Mouse (Mus musculus): ENCODE measurements at regions not wholly inside any gene's neighbourhood (a gene's known extent, or its start where the extent isn't known, plus 50 kb on each side); places are given as distances from the start of the nearest gene placed in this dataset.

- no peak for DNase-seq (ENCODE audit: low read depth, low spot score)
- Histone ChIP-seq H3K79me2 (ENCODE audit: control insufficient read depth, insufficient read depth, low read length, poor library complexity) (no peaks in the 10 kb centered on the region), H3K4me3 (ENCODE audit: control insufficient read depth in 1 of 2, insufficient read depth in 1 of 2, low read depth in 2 of 2, low read length in 2 of 2) (no peak overlapping the region), H3K27ac (ENCODE audit: control insufficient read depth, low read depth, low read length) (no peak overlapping the region), H3K36me3 (ENCODE audit: control insufficient read depth in 1 of 2, insufficient read depth in 2 of 2, low read length in 2 of 2) (no peaks in the 10 kb centered on the region), H3K27me3 (ENCODE audit: control insufficient read depth in 1 of 2, insufficient read depth in 2 of 2, low read length in 2 of 2) (no peaks in the 10 kb centered on the region; a peak in 1 of 4 replicates), H3K9ac (ENCODE audit: control insufficient read depth, low read depth, low read length, poor library complexity, severe bottlenecking) (no peak overlapping the region), H3K9me3 (replicated peaks; ENCODE audit: insufficient read depth, low read length) (no peaks in the 10 kb centered on the region), H3K4me1 (ENCODE audit: control insufficient read depth in 1 of 2, insufficient read depth in 2 of 2, low read length in 2 of 2) (no peaks in the 10 kb centered on the region)
- no peak for TF ChIP-seq UBTF (IDR thresholded peaks at IDR 0.05; ENCODE audit: borderline replicate concordance, insufficient read depth, low read depth, low read length)
- TF ChIP-seq E2F4 (IDR thresholded peaks at IDR 0.05; ENCODE audit: borderline replicate concordance, low read depth, low read length), result no peak
- TF ChIP-seq ELF1 (IDR thresholded peaks at IDR 0.05; ENCODE audit: low read depth, low read length), result no peak
- TF ChIP-seq GATA1 (IDR thresholded peaks at IDR 0.05; ENCODE audit: low read depth, low read length), result no peak
- no peak for TF ChIP-seq MAFK (IDR thresholded peaks at IDR 0.05; ENCODE audit: borderline replicate concordance, low read depth, low read length)
- TF ChIP-seq CHD1 (IDR thresholded peaks at IDR 0.05; ENCODE audit: low read depth, low read length), result no peak
- no peak for TF ChIP-seq TAL1 (IDR thresholded peaks at IDR 0.05; ENCODE audit: low read length)
- no peak for TF ChIP-seq SMC3 (IDR thresholded peaks at IDR 0.05; ENCODE audit: low read depth, low read length)
- no peak for TF ChIP-seq MAZ (IDR thresholded peaks at IDR 0.05; ENCODE audit: low read depth, low read length)
- TF ChIP-seq SIN3A (IDR thresholded peaks at IDR 0.05; ENCODE audit: low read length), result no peak
- TF ChIP-seq KAT2A (conservative IDR thresholded peaks at IDR 0.05; ENCODE audit: low read depth, low read length), result no peak
- no peak for TF ChIP-seq JUND (IDR thresholded peaks at IDR 0.05; ENCODE audit: low read depth, low read length)
- no peak for TF ChIP-seq BHLHE40 (IDR thresholded peaks at IDR 0.05; ENCODE audit: borderline replicate concordance, low read depth, low read length)
- TF ChIP-seq ZKSCAN1 (IDR thresholded peaks at IDR 0.05; ENCODE audit: low read depth, low read length), result no peak
- TF ChIP-seq RAD21 (IDR thresholded peaks at IDR 0.05; ENCODE audit: low read depth, low read length), result no peak
Observed at GRCm38 (mm10) chr12:13709806-13710205, 440.9 kb downstream of the Nbas start.

GRCm38 (mm10) chr12:13707747-13708146 lies 438.8 kb downstream of the Nbas start:
- DNase-seq (ENCODE audit: low read depth, low spot score), result no peak
- TF ChIP-seq POLR2AphosphoS5 (IDR thresholded peaks at IDR 0.05; ENCODE audit: borderline replicate concordance, low read depth, low read length), result no peak
- no peak for TF ChIP-seq GABPA (IDR thresholded peaks at IDR 0.05; ENCODE audit: low read depth, low read length)
- no peak for TF ChIP-seq TBP (IDR thresholded peaks at IDR 0.05; ENCODE audit: low read depth, low read length)
- TF ChIP-seq TAL1 (IDR thresholded peaks at IDR 0.05; ENCODE audit: low read length), result no peak
- TF ChIP-seq ETS1 (IDR thresholded peaks at IDR 0.05; ENCODE audit: low read depth, low read length), result no peak
- TF ChIP-seq E2F4 (IDR thresholded peaks at IDR 0.05; ENCODE audit: borderline replicate concordance, low read depth, low read length), result no peak
- no peak for TF ChIP-seq USF1 (IDR thresholded peaks at IDR 0.05; ENCODE audit: low read depth, low read length)
- no peak for TF ChIP-seq HCFC1 (IDR thresholded peaks at IDR 0.05; ENCODE audit: low read depth, low read length)
- no peak for TF ChIP-seq CTCF (IDR thresholded peaks at IDR 0.05 in 2 of 3, conservative IDR thresholded peaks at IDR 0.05 in 1 of 3; ENCODE audit: control insufficient read depth in 1 of 3, insufficient read depth in 1 of 3, low read depth in 2 of 3, low read length in 3 of 3, poor library complexity in 1 of 3, severe bottlenecking in 1 of 3)
- TF ChIP-seq GATA1 (IDR thresholded peaks at IDR 0.05; ENCODE audit: low read depth, low read length), result no peak
- TF ChIP-seq RAD21 (IDR thresholded peaks at IDR 0.05; ENCODE audit: low read depth, low read length), result no peak
- TF ChIP-seq MEF2A (IDR thresholded peaks at IDR 0.05; ENCODE audit: extremely low read depth, insufficient replicate concordance, low read depth, low read length, poor library complexity, severe bottlenecking), result no peak
- TF ChIP-seq RCOR1 (IDR thresholded peaks at IDR 0.05; ENCODE audit: low read depth, low read length), result no peak
- no peak for TF ChIP-seq CHD2 (IDR thresholded peaks at IDR 0.05; ENCODE audit: low read length)
- TF ChIP-seq MAZ (IDR thresholded peaks at IDR 0.05; ENCODE audit: low read depth, low read length), result no peak
- TF ChIP-seq ELF1 (IDR thresholded peaks at IDR 0.05; ENCODE audit: low read depth, low read length), result no peak
- TF ChIP-seq MAFK (IDR thresholded peaks at IDR 0.05; ENCODE audit: borderline replicate concordance, low read depth, low read length), result no peak
- Histone ChIP-seq H3K4me3 (ENCODE audit: control insufficient read depth in 1 of 2, insufficient read depth in 1 of 2, low read depth in 2 of 2, low read length in 2 of 2) (no peak overlapping the region), H3K36me3 (ENCODE audit: control insufficient read depth in 1 of 2, insufficient read depth in 2 of 2, low read length in 2 of 2) (no peaks in the 10 kb centered on the region), H3K9me3 (replicated peaks; ENCODE audit: insufficient read depth, low read length) (no peaks in the 10 kb centered on the region), H3K9ac (ENCODE audit: control insufficient read depth, low read depth, low read length, poor library complexity, severe bottlenecking) (no peak overlapping the region), H3K4me1 (ENCODE audit: control insufficient read depth in 1 of 2, insufficient read depth in 2 of 2, low read length in 2 of 2) (no peaks in the 10 kb centered on the region), H3K27me3 (ENCODE audit: control insufficient read depth in 1 of 2, insufficient read depth in 2 of 2, low read length in 2 of 2) (no peaks in the 10 kb centered on the region; a peak in 1 of 4 replicates), H3K27ac (ENCODE audit: control insufficient read depth, low read depth, low read length) (no peak overlapping the region), H3K79me2 (ENCODE audit: control insufficient read depth, insufficient read depth, low read length, poor library complexity) (no peaks in the 10 kb centered on the region)

All from MEL (cell line).